Mouse (Mus musculus) testis, adult 2 months (tissue): ENCODE results near the gene Tprg.

Experiments used
- CTCF ChIP-seq: fragments of 200-500 bp; IDR thresholded peaks from 2 replicates; pipeline ENCODE4 v1.5.1; 2012; ENCODE audit warnings: low read depth, mild to moderate bottlenecking, inconsistent platforms, low read length, moderate library complexity; ENCODE audit not compliant: control insufficient read depth, insufficient read depth, insufficient replicate concordance
- POLR2A ChIP-seq: fragments of 200-500 bp; IDR thresholded peaks from 2 replicates; pipeline ENCODE4 v1.6.1; 2012; ENCODE audit warnings: low read depth, mild to moderate bottlenecking, inconsistent platforms, low read length, moderate library complexity; ENCODE audit not compliant: control insufficient read depth

DNA sequence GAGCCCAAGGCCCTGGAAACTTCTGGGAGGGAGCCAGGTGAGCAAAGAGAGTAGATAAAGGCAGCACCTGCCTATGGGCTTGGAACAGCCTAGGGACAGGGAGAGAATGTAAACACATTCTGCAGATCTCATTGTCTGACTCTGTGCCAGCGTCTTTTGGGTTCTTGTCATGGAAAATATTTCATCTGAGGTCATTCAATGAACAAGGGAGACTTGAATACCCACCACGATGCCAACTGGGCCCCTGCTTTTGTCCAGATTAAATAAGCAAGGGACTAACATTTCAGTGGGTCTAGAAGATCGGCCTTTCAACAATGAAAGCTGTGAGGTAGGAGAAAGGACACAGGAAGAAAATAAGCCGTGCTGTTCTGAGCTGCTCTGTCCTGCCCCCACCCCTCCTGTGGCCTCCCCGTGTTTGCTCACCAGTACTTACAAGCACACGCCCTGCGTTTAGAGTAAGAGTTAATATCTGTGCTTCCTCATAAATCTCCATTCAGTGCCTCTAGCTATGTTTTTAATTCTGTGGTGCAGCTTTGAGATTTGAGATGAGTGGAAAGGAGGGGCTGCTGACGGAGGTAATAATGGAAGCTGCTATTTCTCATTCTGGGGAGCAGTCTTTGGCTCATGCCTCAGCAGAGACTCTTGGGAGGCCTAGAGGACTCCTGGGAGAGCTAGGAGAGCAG, 120.7 kb downstream of the Tprg start:
- TF ChIP-seq CTCF (no peak), POLR2A (no peak)
